In genomic region chr13:58215592-58216341, GRCm38 (mm10) we compare ENCODE assay signal across 8 mouse cellular contexts. TPM values are rescaled to one million over a fixed set of nuclear protein-coding genes. Genes with fewer than 3 reads are reported as not detected.
DNase-seq lines count a peak whose midpoint lies in the region; ATAC-seq and TF ChIP-seq lines count a peak whose summit lies in the region.

Gene Ubqln1 (minus strand): TSS chr13:58215653.

- in situ Hi-C loops in Patski (cut with MboI; ENCODE audit: low pct_unique_long_range_greater_than_20kb) = no loop called here

- 2% methylated on average over 62 of the region's 62 CpGs for WGBS in hindbrain, embryonic 13.5 days

- H3K27ac ChIP-seq in hindbrain, embryonic 13.5 days = peak within 1 kb of the TSS; percentile 95

- no peak for TF ChIP-seq CTCF in Patski (IDR thresholded peaks at IDR 0.05)

- CTCF ChIA-PET in Patski (lab: Charles Lee) = interaction anchor here (1.4 kb wide), 1 partner anchor 16 kb away, joined by 4 read pairs; no protein-coding TSS in a partner anchor

- no peaks in the 10 kb centered on the region for H3K27me3 ChIP-seq in Patski
- H3K27me3 ChIP-seq in hindbrain, embryonic 13.5 days = no peaks in the 10 kb centered on the region

- peak; percentile 81 for ATAC-seq in Patski
- ATAC-seq in hindbrain, embryonic 13.5 days (ENCODE audit: low FRiP score) = peak; percentile 96

- peak within 1 kb of the TSS; percentile 100 for H3K4me3 ChIP-seq in hindbrain, embryonic 13.5 days

- POLR2A ChIA-PET in Patski (lab: Charles Lee) = no interaction called here

- DNase-seq in Patski (ENCODE audit: low read depth, low spot score) = peak; percentile 28
- peak; percentile 91 to 95 for DNase-seq in cerebellum, postnatal 14 days
- DNase-seq in frontal cortex, postnatal 14 days (ENCODE audit: low spot score in 2 of 2) = peak; percentile 76 to 85
- peak; percentile 80 to 90 for DNase-seq in layer of hippocampus, postnatal 25 days (ENCODE audit: extremely low spot score in 1 of 2, low spot score in 1 of 2)
- peak; percentile 85 for DNase-seq in lung, postnatal 25 days (ENCODE audit: low spot score)
- peak; percentile 89 for DNase-seq in retina, embryonic 14.5 days (ENCODE audit: low spot score)
- peak; percentile 92 for DNase-seq in thymus, postnatal 4 days

- H3K4me2 ChIP-seq in hindbrain, embryonic 13.5 days = peak within 1 kb of the TSS; percentile 87

- peak within 1 kb of the TSS; percentile 98 for H3K9ac ChIP-seq in hindbrain, embryonic 13.5 days

- peaks cover 35% of the 10 kb centered on the region for H3K4me1 ChIP-seq in hindbrain, embryonic 13.5 days (replicated peaks)

- no peaks in the 10 kb centered on the region for H3K36me3 ChIP-seq in hindbrain, embryonic 13.5 days

- H3K9me3 ChIP-seq in hindbrain, embryonic 13.5 days = no peaks in the 10 kb centered on the region

RNA-seq across cellular contexts. Expression of gene Ubqln1, which starts in this region (rescaled TPM):
- polyA plus RNA-seq in Patski (2021) = 132 TPM
- 125 and 126 TPM in 2 replicates for polyA plus RNA-seq in hindbrain, embryonic 13.5 days (2015; fragmentation: Nextera tagmentation; extraction: Ambion mirVana)
- 100 to 1,000 TPM; 136 to 145 TPM for total RNA-seq in layer of hippocampus, postnatal 25 days (2021)

Comparison
In these comparisons a context has a peak if more than half of its experiments do, and no peak if none do; other contexts are left out.
1. Peak in every context shown above with its lines: DNase-seq, ATAC-seq, H3K4me3 ChIP-seq and H3K27ac ChIP-seq.
2. DNase-seq: peak in every context shown above with its lines; median percentile 93 in cerebellum, postnatal 14 days; 92 in thymus, postnatal 4 days; 89 in retina, embryonic 14.5 days; 85 in layer of hippocampus, postnatal 25 days; 85 in lung, postnatal 25 days; 80 in frontal cortex, postnatal 14 days; 28 in Patski.